Mouse (Mus musculus): Measurements from ENCODE around the gene Slc2a13.

DNA sequence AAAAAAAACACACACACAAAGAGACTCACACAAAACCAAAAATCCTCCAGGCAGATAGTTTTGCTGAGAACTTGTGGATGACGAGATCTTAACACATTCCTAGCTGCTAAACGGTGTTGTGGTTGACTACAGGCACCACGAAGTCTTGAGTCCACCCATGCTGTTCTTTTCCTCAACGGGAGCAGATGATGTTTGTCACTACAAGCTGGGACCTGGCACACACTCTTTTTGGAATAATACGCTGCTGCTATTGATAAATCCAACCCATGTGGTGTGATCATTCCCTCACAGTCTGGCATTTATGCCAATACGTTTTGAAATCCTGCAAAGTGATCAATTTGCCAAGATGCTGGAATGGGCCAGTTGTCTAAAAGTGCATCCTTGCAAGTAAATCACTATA, 147.6 kb downstream of the Slc2a13 start:
- TF ChIP-seq POLR2A (IDR thresholded peaks at IDR 0.05; ENCODE audit: insufficient read depth, low read depth, low read length) (no peak), CTCF (IDR thresholded peaks at IDR 0.05; ENCODE audit: insufficient read depth, low read depth, low read length) (no peak)

Data from olfactory bulb, adult 2 months (tissue).